Comparison of ENCODE assay signal across 7 mouse cellular contexts in genomic region chr10:121429581-121429980, GRCm38 (mm10). TPM values are rescaled to one million over a fixed set of nuclear protein-coding genes. Genes with fewer than 3 reads are reported as not detected.
A peak's percentile ranks its signal among the peaks of the same experiment; 100 is the strongest.
DNase-seq lines count a peak whose midpoint lies in the region; ATAC-seq lines count a peak whose summit lies in the region.

No protein-coding gene starts in this region.

- ATAC-seq in midbrain, embryonic 13.5 days, result no peak
- no peak for ATAC-seq in midbrain, embryonic 14.5 days (ENCODE audit: low FRiP score, low TSS enrichment)
- ATAC-seq in embryonic facial prominence, embryonic 15.5 days (ENCODE audit: insufficient number of reproducible peaks, low FRiP score, low TSS enrichment, low read depth), result no peak
- no peak for ATAC-seq in intestine, embryonic 16.5 days
- no peak for ATAC-seq in stomach, embryonic 14.5 days (ENCODE audit: insufficient number of reproducible peaks, insufficient read depth, low FRiP score, low read depth)

- H3K36me3 ChIP-seq in midbrain, embryonic 13.5 days, result no peaks in the 10 kb centered on the region
- H3K36me3 ChIP-seq in midbrain, embryonic 14.5 days (ENCODE audit: control insufficient read depth, insufficient read depth, low read length), result no peaks in the 10 kb centered on the region
- no peaks in the 10 kb centered on the region for H3K36me3 ChIP-seq in embryonic facial prominence, embryonic 15.5 days
- no peaks in the 10 kb centered on the region for H3K36me3 ChIP-seq in intestine, embryonic 16.5 days (ENCODE audit: control insufficient read depth, insufficient read depth, low read length)
- no peaks in the 10 kb centered on the region for H3K36me3 ChIP-seq in stomach, embryonic 14.5 days (ENCODE audit: control insufficient read depth, insufficient read depth, low read length)

- H3K4me1 ChIP-seq in midbrain, embryonic 13.5 days (replicated peaks), result peaks cover 25% of the 10 kb centered on the region
- H3K4me1 ChIP-seq in midbrain, embryonic 14.5 days (ENCODE audit: control insufficient read depth, insufficient read depth, low read length), result peaks cover 15% of the 10 kb centered on the region; the same call in 1 of the 2 replicates
- peaks cover 74% of the 10 kb centered on the region for H3K4me1 ChIP-seq in embryonic facial prominence, embryonic 15.5 days
- H3K4me1 ChIP-seq in intestine, embryonic 16.5 days (ENCODE audit: control insufficient read depth, insufficient read depth, low read length), result peaks cover 81% of the 10 kb centered on the region
- H3K4me1 ChIP-seq in stomach, embryonic 14.5 days (ENCODE audit: control insufficient read depth, insufficient read depth, low read length), result peaks cover 61% of the 10 kb centered on the region

- peak overlapping the region; percentile 40; the same call in 1 of the 2 replicates for H3K9ac ChIP-seq in midbrain, embryonic 13.5 days (replicated peaks)
- no peak overlapping the region for H3K9ac ChIP-seq in midbrain, embryonic 14.5 days (replicated peaks; ENCODE audit: low read length)
- H3K9ac ChIP-seq in embryonic facial prominence, embryonic 15.5 days, result no peak overlapping the region
- peak overlapping the region; percentile 51; the same call in 1 of the 2 replicates for H3K9ac ChIP-seq in intestine, embryonic 16.5 days (ENCODE audit: low read depth, low read length)
- no peak overlapping the region for H3K9ac ChIP-seq in stomach, embryonic 14.5 days (replicated peaks; ENCODE audit: low read depth, low read length)

- DNase-seq in midbrain, embryonic 14.5 days, result no peak
- DNase-seq in adipocyte (ENCODE audit: low spot score), result no peak
- DNase-seq in urinary bladder, adult 2 months (ENCODE audit: low spot score), result no peak

- WGBS in midbrain, embryonic 13.5 days, result 68% methylated on average over 8 of the region's 8 CpGs
- 71% methylated on average over 8 of the region's 8 CpGs for WGBS in midbrain, embryonic 14.5 days
- WGBS in embryonic facial prominence, embryonic 15.5 days, result 27% methylated on average over 8 of the region's 8 CpGs
- 23% methylated on average over 8 of the region's 8 CpGs for WGBS in intestine, embryonic 16.5 days
- 17% methylated on average over 8 of the region's 8 CpGs for WGBS in stomach, embryonic 14.5 days

- H3K4me3 ChIP-seq in midbrain, embryonic 13.5 days (replicated peaks), result no peak overlapping the region
- H3K4me3 ChIP-seq in midbrain, embryonic 14.5 days (replicated peaks; ENCODE audit: low read depth, low read length), result no peak overlapping the region
- H3K4me3 ChIP-seq in embryonic facial prominence, embryonic 15.5 days (replicated peaks), result no peak overlapping the region
- H3K4me3 ChIP-seq in intestine, embryonic 16.5 days (ENCODE audit: low read length), result no peak overlapping the region
- H3K4me3 ChIP-seq in stomach, embryonic 14.5 days (ENCODE audit: low read depth, low read length), result no peak overlapping the region

- H3K27me3 ChIP-seq in midbrain, embryonic 13.5 days, result 0 out of 2 replicates have a peak, but pooled peaks cover 4% of the 10 kb centered on the region
- H3K27me3 ChIP-seq in midbrain, embryonic 14.5 days (ENCODE audit: control insufficient read depth, insufficient read depth, low read length), result no peaks in the 10 kb centered on the region
- H3K27me3 ChIP-seq in embryonic facial prominence, embryonic 15.5 days, result no peaks in the 10 kb centered on the region
- H3K27me3 ChIP-seq in intestine, embryonic 16.5 days (replicated peaks; ENCODE audit: control insufficient read depth, insufficient read depth, low read length), result no peaks in the 10 kb centered on the region
- no peaks in the 10 kb centered on the region for H3K27me3 ChIP-seq in stomach, embryonic 14.5 days (ENCODE audit: control insufficient read depth, insufficient read depth, low read length)

- 0 out of 2 replicates have a peak overlapping the region, but pooled peaks have one; percentile 21 for H3K27ac ChIP-seq in midbrain, embryonic 13.5 days
- H3K27ac ChIP-seq in midbrain, embryonic 14.5 days (replicated peaks; ENCODE audit: low read depth, low read length), result no peak overlapping the region
- peak overlapping the region; percentile 68 for H3K27ac ChIP-seq in embryonic facial prominence, embryonic 15.5 days (replicated peaks)
- H3K27ac ChIP-seq in intestine, embryonic 16.5 days (ENCODE audit: low read length), result peak overlapping the region; percentile 81
- H3K27ac ChIP-seq in stomach, embryonic 14.5 days (ENCODE audit: low read length), result peak overlapping the region; percentile 83; the same call in 1 of the 2 replicates

- no peaks in the 10 kb centered on the region for H3K9me3 ChIP-seq in midbrain, embryonic 13.5 days
- H3K9me3 ChIP-seq in midbrain, embryonic 14.5 days (ENCODE audit: control insufficient read depth, low read length), result no peaks in the 10 kb centered on the region
- no peaks in the 10 kb centered on the region for H3K9me3 ChIP-seq in embryonic facial prominence, embryonic 15.5 days (replicated peaks)
- no peaks in the 10 kb centered on the region for H3K9me3 ChIP-seq in intestine, embryonic 16.5 days (ENCODE audit: control insufficient read depth, low read length)
- H3K9me3 ChIP-seq in stomach, embryonic 14.5 days (ENCODE audit: control insufficient read depth, low read depth, low read length), result no peaks in the 10 kb centered on the region

- H3K4me2 ChIP-seq in midbrain, embryonic 13.5 days (replicated peaks), result no peak overlapping the region
- H3K4me2 ChIP-seq in midbrain, embryonic 14.5 days (ENCODE audit: low read length), result no peak overlapping the region
- peak overlapping the region; percentile 30 for H3K4me2 ChIP-seq in embryonic facial prominence, embryonic 15.5 days (replicated peaks)
- peak overlapping the region; percentile 26; the same call in 1 of the 2 replicates for H3K4me2 ChIP-seq in intestine, embryonic 16.5 days (ENCODE audit: low read depth, low read length)
- H3K4me2 ChIP-seq in stomach, embryonic 14.5 days (replicated peaks; ENCODE audit: low read depth, low read length), result peak overlapping the region; percentile 32

RNA-seq across cellular contexts. Expression of gene Rassf3, which starts 46.6 kb away (rescaled TPM):
- polyA plus RNA-seq in midbrain, embryonic 13.5 days (2015; fragmentation: Nextera tagmentation; extraction: Ambion mirVana), result 3.7 and 4.6 TPM in 2 replicates
- polyA plus RNA-seq in midbrain, embryonic 14.5 days (2014; fragmentation: Nextera tagmentation; extraction: Ambion mirVana), result 2.4 and 4.5 TPM in 2 replicates
- polyA plus RNA-seq in embryonic facial prominence, embryonic 15.5 days (2015; fragmentation: Nextera tagmentation; extraction: Ambion mirVana), result 20.3 and 21.0 TPM in 2 replicates
- polyA plus RNA-seq in intestine, embryonic 16.5 days (2015; fragmentation: Nextera tagmentation; extraction: Ambion mirVana), result 15.7 and 22.2 TPM in 2 replicates
- 19.4 and 20.7 TPM in 2 replicates for polyA plus RNA-seq in stomach, embryonic 14.5 days (2014; fragmentation: Nextera tagmentation; extraction: Ambion mirVana)
- 106 and 139 TPM in 2 replicates for polyA plus RNA-seq in urinary bladder, adult 2 months (2012; rRNA removed)

Comparison
In these comparisons a context has a peak if more than half of its experiments do, and no peak if none do; other contexts are left out.
1. H3K9ac ChIP-seq: peak in midbrain, embryonic 13.5 days (single experiment) and intestine, embryonic 16.5 days (single experiment); none in midbrain, embryonic 14.5 days (single experiment), embryonic facial prominence, embryonic 15.5 days (single experiment) and stomach, embryonic 14.5 days (single experiment).
2. H3K4me2 ChIP-seq: peak in embryonic facial prominence, embryonic 15.5 days (single experiment), intestine, embryonic 16.5 days (single experiment) and stomach, embryonic 14.5 days (single experiment); none in midbrain, embryonic 13.5 days (single experiment) and midbrain, embryonic 14.5 days (single experiment).